Mouse (Mus musculus): ENCODE measurements around the gene Faxc.

GRCm38 (mm10) chr4:22018414-22018813 lies 87.3 kb downstream of the Faxc start:
- TF ChIP-seq MYOG (IDR thresholded peaks at IDR 0.05; ENCODE audit: control insufficient read depth in 1 of 3, insufficient read depth in 1 of 3, insufficient read length in 2 of 3, low read depth in 2 of 3): no peak
- no peak for TF ChIP-seq POLR2A (IDR thresholded peaks at IDR 0.05; ENCODE audit: insufficient read length, low read depth)
- no peak for TF ChIP-seq E2F4 (IDR thresholded peaks at IDR 0.05; ENCODE audit: insufficient read depth)
- TF ChIP-seq POLR2AphosphoS2 (IDR thresholded peaks at IDR 0.05; ENCODE audit: insufficient read length, low read depth): no peak
- TF ChIP-seq TCF12 (IDR thresholded peaks at IDR 0.05; ENCODE audit: insufficient read depth, poor library complexity, severe bottlenecking): no peak
- no peak for TF ChIP-seq MAX (IDR thresholded peaks at IDR 0.05; ENCODE audit: low read depth)
- TF ChIP-seq USF1 (IDR thresholded peaks at IDR 0.05; ENCODE audit: low read depth): no peak

Measured in myocyte (in vitro differentiated cells).